Mouse (Mus musculus) bone marrow, adult 2 months (tissue): ENCODE measurements around the gene Serbp1.

Experiments used
- CTCF ChIP-seq: fragments of 200-500 bp; IDR thresholded peaks from 2 replicates; pipeline ENCODE4 v1.5.1; 2011; ENCODE audit warnings: low read length, control low read depth; ENCODE audit not compliant: control insufficient read depth, insufficient read depth
- POLR2A ChIP-seq: fragments of 200-500 bp; IDR thresholded peaks from 2 replicates; pipeline ENCODE4 v1.6.1; 2011; ENCODE audit warnings: low read depth, mild to moderate bottlenecking, control low read depth, low read length, borderline replicate concordance; ENCODE audit not compliant: control insufficient read depth

DNA sequence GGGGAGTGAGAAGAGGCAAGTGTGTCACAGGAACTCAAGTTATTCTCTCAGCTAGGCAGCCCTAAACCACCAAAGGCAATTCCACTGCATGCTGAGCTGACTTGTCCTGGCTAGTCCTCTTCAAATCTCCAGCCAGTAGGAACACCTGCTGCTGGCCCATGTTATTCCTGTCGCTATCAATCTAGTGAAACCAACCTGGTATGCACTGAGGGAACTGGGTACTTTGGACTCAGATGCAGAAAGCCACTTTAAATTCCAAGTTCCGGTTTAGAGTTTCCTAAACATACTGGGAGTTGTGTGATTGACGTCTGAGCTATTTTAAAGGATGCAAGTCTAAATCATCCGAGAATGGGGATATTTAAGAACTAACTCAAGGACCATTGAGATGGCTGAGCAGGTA lies 11.7 kb upstream of the Serbp1 start:
- TF ChIP-seq CTCF: no peak
- no peak for TF ChIP-seq POLR2A
